Mouse (Mus musculus): ENCODE results near the gene Ltbp2.

DNA sequence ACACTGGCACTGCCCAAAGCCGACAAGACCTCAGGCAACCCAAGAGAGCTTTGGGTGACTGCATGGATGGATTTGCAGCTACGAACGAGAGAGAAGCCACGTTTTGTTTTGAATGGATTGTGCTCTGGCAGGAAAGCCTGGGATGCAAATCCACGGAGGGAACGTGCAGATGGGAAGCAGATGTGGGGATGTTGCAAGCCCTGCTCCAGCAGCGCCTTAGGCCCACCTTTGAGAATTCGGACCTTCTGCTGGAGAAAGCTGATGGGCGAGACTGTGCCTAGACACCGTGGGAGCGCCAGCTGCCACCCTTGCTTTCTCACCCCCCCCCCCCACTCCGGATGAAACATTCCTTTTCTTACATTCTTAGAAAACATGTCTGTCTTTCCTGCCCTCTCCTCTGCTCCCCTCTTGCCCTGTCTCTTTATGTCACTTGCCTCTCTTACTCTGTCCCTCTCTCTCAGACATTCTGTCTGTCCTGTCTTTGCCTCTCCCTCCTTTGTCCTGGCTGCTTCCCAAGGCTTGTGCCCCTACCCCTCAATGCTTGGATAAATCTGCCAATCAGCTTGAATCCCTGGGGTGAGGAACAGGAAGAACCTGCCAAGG is 30.8 kb upstream of the Ltbp2 start:
- no peak for TF ChIP-seq POLR2A (IDR thresholded peaks at IDR 0.05; ENCODE audit: insufficient read length, low read depth)
- TF ChIP-seq USF1 (IDR thresholded peaks at IDR 0.05; ENCODE audit: low read depth): no peak
- TF ChIP-seq TCF12 (IDR thresholded peaks at IDR 0.05; ENCODE audit: insufficient read depth, poor library complexity, severe bottlenecking): no peak
- no peak for TF ChIP-seq POLR2AphosphoS2 (IDR thresholded peaks at IDR 0.05; ENCODE audit: insufficient read length, low read depth)
- TF ChIP-seq MYOG (IDR thresholded peaks at IDR 0.05; ENCODE audit: control insufficient read depth in 1 of 3, insufficient read depth in 1 of 3, insufficient read length in 2 of 3, low read depth in 2 of 3): no peak
- no peak for TF ChIP-seq E2F4 (IDR thresholded peaks at IDR 0.05; ENCODE audit: insufficient read depth)
- no peak for TF ChIP-seq MAX (IDR thresholded peaks at IDR 0.05; ENCODE audit: low read depth)
